Mouse (Mus musculus): ENCODE results near the gene Fgfr2.

DNA sequence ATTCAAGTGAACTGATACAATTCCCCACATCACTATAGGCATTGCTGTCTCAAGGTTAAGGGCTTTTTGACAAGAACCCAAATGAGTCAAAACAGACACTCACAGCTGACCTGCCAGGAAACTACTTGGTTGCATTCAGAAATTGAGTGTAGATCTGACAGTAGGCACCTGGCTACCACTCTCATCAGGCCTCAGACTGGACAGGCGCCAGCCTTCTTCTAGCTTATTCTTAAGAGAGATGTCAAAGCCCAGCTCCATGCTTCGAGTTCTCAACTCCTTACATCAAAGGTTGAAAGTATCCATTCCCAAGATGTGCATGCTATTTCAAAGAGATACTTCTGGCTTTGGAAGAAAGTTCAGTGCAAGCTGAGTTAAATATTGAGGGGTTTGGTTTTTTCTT lies 2417.9 kb downstream of the Fgfr2 start:
- TF ChIP-seq CTCF (IDR thresholded peaks at IDR 0.05; ENCODE audit: borderline replicate concordance, insufficient read depth, low read length) (no peak), POLR2A (IDR thresholded peaks at IDR 0.05; ENCODE audit: low read depth, low read length) (no peak)
